Mouse (Mus musculus): ENCODE measurements at regions not wholly inside any gene's neighbourhood (a gene's known extent, or its start where the extent isn't known, plus 50 kb on each side); places are given as distances from the start of the nearest gene placed in this dataset.

DNA sequence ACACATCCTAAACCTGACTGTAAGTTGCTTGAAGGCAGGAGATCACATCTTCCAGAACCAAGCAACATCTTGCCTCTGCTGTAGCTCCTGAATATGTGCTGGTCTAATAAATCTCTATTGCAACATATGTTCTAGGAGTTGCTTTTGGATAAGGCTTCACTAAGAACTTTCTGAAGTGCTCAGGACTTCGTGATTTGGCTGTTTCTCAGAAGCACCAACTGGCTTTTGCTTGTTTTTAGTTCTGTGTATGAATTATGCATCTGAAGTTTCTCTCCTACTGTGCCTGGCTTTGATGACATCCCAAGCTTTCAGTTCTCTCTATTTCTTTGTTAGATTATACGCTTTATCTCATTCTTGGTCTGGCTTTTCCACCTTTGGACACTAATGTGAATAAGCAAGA lies 122.2 kb upstream of the Dkk2 start:
- no peak overlapping the region for H3K4me3 ChIP-seq (ENCODE audit: low read depth, low read length)
- no peaks in the 10 kb centered on the region for H3K4me1 ChIP-seq (ENCODE audit: control insufficient read depth, low read depth, low read length)
- 46% methylated on average over 2 of the region's 2 CpGs for WGBS (ENCODE audit: insufficient replicate concordance)
- no peak overlapping the region for H3K9ac ChIP-seq (ENCODE audit: low read depth, low read length)
- no peaks in the 10 kb centered on the region for H3K27me3 ChIP-seq (ENCODE audit: control insufficient read depth, insufficient read depth, low read depth, low read length)
- H3K27ac ChIP-seq (ENCODE audit: low read length), result no peak overlapping the region
- H3K36me3 ChIP-seq (ENCODE audit: control insufficient read depth, insufficient read depth), result no peaks in the 10 kb centered on the region
- H3K9me3 ChIP-seq (replicated peaks; ENCODE audit: control insufficient read depth, low read length), result no peaks in the 10 kb centered on the region
- no peak overlapping the region for H3K4me2 ChIP-seq (ENCODE audit: low read depth, low read length)
- ATAC-seq (ENCODE audit: low read depth), result no peak

DNA sequence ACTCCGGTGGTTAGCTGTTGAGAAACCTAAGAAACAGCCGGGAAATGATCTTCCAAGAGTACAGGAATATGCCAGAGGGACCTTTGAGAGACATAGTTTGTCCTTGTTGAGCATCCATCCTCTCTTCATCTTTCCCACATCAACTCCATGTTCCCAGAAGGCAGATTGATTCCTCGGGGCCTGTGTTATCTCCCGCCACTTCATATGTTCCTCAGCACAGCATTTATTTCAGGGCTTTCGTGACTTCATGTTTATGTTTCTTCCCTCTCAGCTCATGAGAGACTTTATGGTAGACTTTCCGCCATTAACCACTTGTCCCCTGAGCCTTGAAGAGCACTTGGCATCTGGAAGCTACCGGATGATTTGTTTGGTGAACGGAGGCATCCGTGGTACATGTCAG lies 120.1 kb upstream of the Dkk2 start:
- WGBS (ENCODE audit: insufficient replicate concordance), result 73% methylated on average over 9 of the region's 9 CpGs
- no peak for ATAC-seq (ENCODE audit: low read depth)
- no peak overlapping the region for H3K4me2 ChIP-seq (ENCODE audit: low read depth, low read length)

DNA sequence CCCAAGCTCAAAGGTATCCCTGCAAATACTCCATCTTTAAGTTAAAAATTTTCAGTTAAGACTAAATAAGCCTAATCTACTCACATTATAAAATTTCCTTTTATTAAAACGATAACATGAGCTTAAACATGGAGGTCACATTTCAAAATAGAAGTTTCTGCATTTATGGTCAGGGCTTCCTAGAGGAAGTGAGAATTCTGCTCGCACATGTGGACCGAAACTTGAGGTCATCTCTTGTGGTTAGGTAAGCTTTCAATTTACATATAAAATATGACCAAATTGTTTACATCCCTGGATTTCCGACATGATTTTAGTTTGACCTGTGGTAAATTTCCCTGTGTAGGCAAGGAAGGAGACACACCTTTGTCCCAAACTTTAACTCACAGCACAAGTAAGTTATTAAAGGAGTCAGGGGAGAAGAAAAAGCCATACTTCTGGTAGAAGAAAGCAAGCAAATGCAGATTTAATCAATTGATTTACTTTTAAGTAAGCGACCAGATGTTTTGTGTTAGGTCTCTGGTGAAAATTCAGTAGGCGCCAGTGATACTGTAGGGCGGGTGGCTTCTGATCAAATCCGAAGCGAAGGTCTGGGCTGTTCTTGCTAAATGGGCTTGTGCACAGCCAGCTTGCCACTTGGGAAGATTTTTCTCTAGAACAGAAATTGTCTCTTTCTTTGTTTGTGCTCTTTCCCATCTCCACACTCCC lies 119.5 kb upstream of the Dkk2 start:
- Histone ChIP-seq H3K4me1 (ENCODE audit: control insufficient read depth, low read depth, low read length) (no peaks in the 10 kb centered on the region), H3K9ac (ENCODE audit: low read depth, low read length) (no peak overlapping the region), H3K9me3 (replicated peaks; ENCODE audit: control insufficient read depth, low read length) (no peaks in the 10 kb centered on the region), H3K36me3 (ENCODE audit: control insufficient read depth, insufficient read depth) (no peaks in the 10 kb centered on the region), H3K27me3 (ENCODE audit: control insufficient read depth, insufficient read depth, low read depth, low read length) (no peaks in the 10 kb centered on the region), H3K27ac (ENCODE audit: low read length) (no peak overlapping the region), H3K4me2 (ENCODE audit: low read depth, low read length) (no peak overlapping the region), H3K4me3 (ENCODE audit: low read depth, low read length) (no peak overlapping the region)
- WGBS (ENCODE audit: insufficient replicate concordance), result 70% methylated on average over 9 of the region's 9 CpGs
- no peak for ATAC-seq (ENCODE audit: low read depth)

More for the DNA sequence above, 120.1 kb upstream of the Dkk2 start:
- H3K9ac ChIP-seq (ENCODE audit: low read depth, low read length), result no peak overlapping the region
- no peaks in the 10 kb centered on the region for H3K9me3 ChIP-seq (replicated peaks; ENCODE audit: control insufficient read depth, low read length)
- H3K27me3 ChIP-seq (ENCODE audit: control insufficient read depth, insufficient read depth, low read depth, low read length), result no peaks in the 10 kb centered on the region
- H3K36me3 ChIP-seq (ENCODE audit: control insufficient read depth, insufficient read depth), result no peaks in the 10 kb centered on the region
- H3K4me1 ChIP-seq (ENCODE audit: control insufficient read depth, low read depth, low read length), result no peaks in the 10 kb centered on the region
- H3K4me3 ChIP-seq (ENCODE audit: low read depth, low read length), result no peak overlapping the region
- no peak overlapping the region for H3K27ac ChIP-seq (ENCODE audit: low read length)

DNA sequence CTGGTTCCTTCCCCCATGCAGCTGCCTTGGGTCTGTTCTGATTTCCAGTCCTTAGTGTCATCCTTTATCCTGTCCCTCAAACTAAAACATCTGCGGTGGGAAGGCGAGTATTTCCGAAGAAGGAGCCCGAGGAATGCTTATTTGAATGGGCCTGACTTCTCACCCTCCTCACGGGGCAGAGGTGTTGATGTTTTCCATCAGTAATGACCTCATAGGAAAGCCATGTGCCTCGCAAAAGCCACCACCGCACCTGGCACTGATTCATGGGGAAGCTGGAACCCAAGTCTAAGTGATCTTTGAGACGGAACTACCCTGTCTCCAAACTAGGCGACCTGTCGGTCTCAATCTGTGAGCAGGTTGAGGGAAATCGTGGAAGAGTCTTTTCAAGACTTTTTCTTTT lies 117.8 kb upstream of the Dkk2 start:
- 66% methylated on average over 11 of the region's 11 CpGs for WGBS (ENCODE audit: insufficient replicate concordance)
- Histone ChIP-seq H3K9ac (ENCODE audit: low read depth, low read length) (no peak overlapping the region), H3K9me3 (replicated peaks; ENCODE audit: control insufficient read depth, low read length) (no peaks in the 10 kb centered on the region), H3K27ac (ENCODE audit: low read length) (no peak overlapping the region), H3K4me3 (ENCODE audit: low read depth, low read length) (no peak overlapping the region), H3K4me1 (ENCODE audit: control insufficient read depth, low read depth, low read length) (no peaks in the 10 kb centered on the region), H3K36me3 (ENCODE audit: control insufficient read depth, insufficient read depth) (no peaks in the 10 kb centered on the region), H3K4me2 (ENCODE audit: low read depth, low read length) (no peak overlapping the region), H3K27me3 (ENCODE audit: control insufficient read depth, insufficient read depth, low read depth, low read length) (no peaks in the 10 kb centered on the region)
- ATAC-seq (ENCODE audit: low read depth), result no peak

DNA sequence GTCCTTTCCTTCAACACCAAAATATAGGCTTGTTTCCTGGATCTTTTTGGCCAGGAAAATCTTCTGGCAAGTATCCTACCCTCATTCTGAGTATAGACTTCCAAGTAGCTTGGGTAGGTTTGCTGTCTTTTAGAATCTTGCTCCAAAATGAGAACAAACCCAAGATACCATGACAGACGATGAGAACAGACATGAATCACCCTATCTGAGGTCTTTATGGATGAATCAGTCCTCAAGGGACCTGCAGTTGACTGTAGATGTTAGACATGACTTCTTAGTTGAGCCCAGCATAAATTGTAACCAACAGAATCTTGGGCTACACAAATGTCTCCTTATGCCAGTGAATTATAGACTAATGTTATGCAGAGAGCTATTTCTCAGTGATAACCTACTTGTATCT lies 114.3 kb upstream of the Dkk2 start:
- ATAC-seq (ENCODE audit: low read depth), result no peak

DNA sequence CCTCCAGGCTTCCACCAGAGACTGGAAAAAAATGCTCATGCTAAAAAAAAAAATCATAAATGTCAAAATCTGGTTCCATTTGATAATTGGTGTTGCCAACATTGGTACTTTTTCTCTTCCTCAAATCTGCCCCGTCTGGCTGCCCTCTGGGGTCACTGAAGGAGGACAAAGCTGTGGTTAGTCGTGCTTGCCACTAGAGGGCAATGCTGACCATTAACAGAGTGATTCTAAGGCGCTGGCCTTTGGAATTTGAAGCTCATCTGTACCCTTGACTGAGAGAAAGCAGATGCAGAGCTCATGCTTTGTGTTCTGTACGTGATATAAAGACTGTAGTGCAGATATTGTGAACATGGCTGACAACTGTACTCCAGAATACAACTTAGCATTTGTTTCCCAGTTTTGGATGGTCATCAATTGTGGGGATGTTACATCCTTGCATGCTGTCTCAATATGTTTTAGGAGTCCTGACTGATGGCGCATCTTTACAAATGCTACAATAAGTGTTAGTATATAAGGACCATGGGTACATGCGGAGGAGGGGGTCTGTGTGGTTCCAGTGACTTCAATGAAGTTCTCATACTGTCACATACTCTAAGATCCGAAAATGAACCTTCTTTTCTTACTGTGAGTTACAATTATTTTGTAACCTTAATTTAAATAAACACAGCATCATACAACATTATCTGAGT lies 109.0 kb upstream of the Dkk2 start:
- Histone ChIP-seq H3K27ac (ENCODE audit: low read length) (no peak overlapping the region), H3K4me1 (ENCODE audit: control insufficient read depth, low read depth, low read length) (no peaks in the 10 kb centered on the region), H3K27me3 (ENCODE audit: control insufficient read depth, insufficient read depth, low read depth, low read length) (no peaks in the 10 kb centered on the region), H3K9ac (ENCODE audit: low read depth, low read length) (no peak overlapping the region), H3K9me3 (replicated peaks; ENCODE audit: control insufficient read depth, low read length) (no peaks in the 10 kb centered on the region), H3K36me3 (ENCODE audit: control insufficient read depth, insufficient read depth) (no peaks in the 10 kb centered on the region), H3K4me3 (ENCODE audit: low read depth, low read length) (no peak overlapping the region), H3K4me2 (ENCODE audit: low read depth, low read length) (no peak overlapping the region)
- 29% methylated on average over 7 of the region's 7 CpGs for WGBS (ENCODE audit: insufficient replicate concordance)
- ATAC-seq (ENCODE audit: low read depth), result 0 out of 2 replicates have a peak, but pooled peaks have one; percentile 5

More for the DNA sequence above, 114.3 kb upstream of the Dkk2 start:
- WGBS (ENCODE audit: insufficient replicate concordance), result 25% methylated on average over 1 of the region's 1 CpGs
- no peak overlapping the region for H3K4me2 ChIP-seq (ENCODE audit: low read depth, low read length)
- H3K27ac ChIP-seq (ENCODE audit: low read length), result no peak overlapping the region
- H3K9ac ChIP-seq (ENCODE audit: low read depth, low read length), result no peak overlapping the region
- no peaks in the 10 kb centered on the region for H3K9me3 ChIP-seq (replicated peaks; ENCODE audit: control insufficient read depth, low read length)
- H3K4me3 ChIP-seq (ENCODE audit: low read depth, low read length), result no peak overlapping the region
- H3K36me3 ChIP-seq (ENCODE audit: control insufficient read depth, insufficient read depth), result no peaks in the 10 kb centered on the region
- H3K4me1 ChIP-seq (ENCODE audit: control insufficient read depth, low read depth, low read length), result no peaks in the 10 kb centered on the region
- no peaks in the 10 kb centered on the region for H3K27me3 ChIP-seq (ENCODE audit: control insufficient read depth, insufficient read depth, low read depth, low read length)

DNA sequence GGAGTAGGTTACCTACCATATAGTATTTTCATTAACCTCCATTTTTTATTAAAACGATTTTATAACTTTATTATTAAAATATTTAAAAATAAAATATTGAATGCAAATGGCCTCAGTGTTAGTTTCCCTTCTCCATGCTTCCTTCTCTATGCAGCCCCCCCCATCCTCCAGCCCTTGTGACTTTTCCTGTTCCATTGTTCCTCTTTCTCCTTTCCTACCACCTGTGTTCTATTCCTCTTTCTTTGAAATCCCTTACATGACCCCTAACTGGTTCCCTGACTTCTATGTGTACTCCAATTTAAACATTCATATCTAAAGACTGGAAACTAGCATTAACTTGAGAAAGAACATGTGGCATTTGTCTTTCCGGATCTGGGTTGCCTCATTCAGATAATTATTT lies 101.8 kb upstream of the Dkk2 start:
- ATAC-seq (ENCODE audit: low read depth), result no peak

DNA sequence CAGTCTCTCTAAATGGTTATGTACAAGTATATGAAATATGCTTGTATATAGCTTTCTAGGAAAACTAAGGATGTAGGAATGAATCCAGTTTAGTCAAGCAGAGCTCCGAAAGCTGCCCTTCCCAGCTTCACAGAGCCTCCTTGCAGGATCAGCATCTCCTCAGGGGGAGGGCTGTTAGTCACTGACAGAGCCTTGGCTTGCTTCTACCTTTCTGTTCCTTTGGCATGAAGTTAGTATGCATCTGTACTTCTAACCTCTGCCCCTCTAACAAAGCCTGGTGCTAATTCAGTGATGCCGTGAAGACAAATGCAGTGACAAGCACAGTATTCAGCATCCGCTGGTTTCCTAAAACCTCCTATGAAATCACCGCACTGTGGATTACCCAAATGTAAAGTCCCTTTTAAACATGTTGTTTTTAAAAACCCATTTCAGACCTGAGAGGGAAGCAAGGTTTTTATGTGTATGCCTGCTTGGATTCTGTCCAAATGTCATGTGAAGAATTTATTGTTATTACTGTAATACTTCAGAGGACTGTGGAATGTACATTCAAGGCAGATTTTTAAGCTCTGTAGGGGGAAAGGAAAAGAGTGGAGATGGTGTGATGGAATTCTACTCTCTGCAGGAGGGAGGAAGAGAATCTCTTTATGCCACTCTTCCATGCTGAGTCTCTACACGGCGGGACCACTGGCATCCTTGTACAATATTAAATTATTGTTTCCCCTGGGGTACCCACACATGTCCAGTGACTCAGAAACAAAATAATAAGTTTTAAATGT lies 86.1 kb upstream of the Dkk2 start:
- Histone ChIP-seq H3K27me3 (ENCODE audit: control insufficient read depth, insufficient read depth, low read depth, low read length) (no peaks in the 10 kb centered on the region), H3K36me3 (ENCODE audit: control insufficient read depth, insufficient read depth) (no peaks in the 10 kb centered on the region), H3K4me3 (ENCODE audit: low read depth, low read length) (no peak overlapping the region), H3K4me2 (ENCODE audit: low read depth, low read length) (no peak overlapping the region), H3K9me3 (replicated peaks; ENCODE audit: control insufficient read depth, low read length) (no peaks in the 10 kb centered on the region), H3K9ac (ENCODE audit: low read depth, low read length) (no peak overlapping the region), H3K4me1 (ENCODE audit: control insufficient read depth, low read depth, low read length) (no peaks in the 10 kb centered on the region), H3K27ac (ENCODE audit: low read length) (no peak overlapping the region)
- ATAC-seq (ENCODE audit: low read depth), result no peak
- 70% methylated on average over 6 of the region's 6 CpGs for WGBS (ENCODE audit: insufficient replicate concordance)

More for the DNA sequence above, 101.8 kb upstream of the Dkk2 start:
- Histone ChIP-seq H3K27me3 (ENCODE audit: control insufficient read depth, insufficient read depth, low read depth, low read length) (no peaks in the 10 kb centered on the region), H3K4me3 (ENCODE audit: low read depth, low read length) (no peak overlapping the region), H3K9me3 (replicated peaks; ENCODE audit: control insufficient read depth, low read length) (no peaks in the 10 kb centered on the region), H3K9ac (ENCODE audit: low read depth, low read length) (no peak overlapping the region), H3K4me1 (ENCODE audit: control insufficient read depth, low read depth, low read length) (no peaks in the 10 kb centered on the region), H3K36me3 (ENCODE audit: control insufficient read depth, insufficient read depth) (no peaks in the 10 kb centered on the region), H3K4me2 (ENCODE audit: low read depth, low read length) (no peak overlapping the region), H3K27ac (ENCODE audit: low read length) (no peak overlapping the region)
- WGBS (ENCODE audit: insufficient replicate concordance), result 64% methylated on average over 2 of the region's 2 CpGs

DNA sequence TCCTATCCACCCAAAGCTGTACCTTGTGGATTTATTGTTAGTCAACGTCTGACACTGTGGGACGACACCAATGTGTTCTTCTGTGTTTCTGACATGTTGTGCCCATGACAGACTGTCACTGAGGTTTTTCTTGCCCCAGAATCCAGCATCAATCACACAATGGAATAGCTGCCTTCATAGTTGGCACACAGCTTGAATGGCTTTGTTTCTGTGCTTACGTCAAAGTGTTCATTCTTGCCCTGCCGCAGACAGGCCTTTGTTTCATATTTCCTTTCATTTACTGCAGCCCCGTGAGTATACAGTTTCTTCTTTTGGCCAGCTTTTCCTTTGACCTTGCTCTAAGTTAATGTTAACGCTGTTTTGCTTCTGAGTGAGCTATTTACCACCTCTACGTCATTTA lies 78.9 kb upstream of the Dkk2 start:
- H3K27ac ChIP-seq (ENCODE audit: low read length), result no peak overlapping the region

More for the DNA sequence above, 78.9 kb upstream of the Dkk2 start:
- H3K27me3 ChIP-seq (ENCODE audit: control insufficient read depth, insufficient read depth, low read depth, low read length), result no peaks in the 10 kb centered on the region
- no peak overlapping the region for H3K4me2 ChIP-seq (ENCODE audit: low read depth, low read length)
- H3K9me3 ChIP-seq (replicated peaks; ENCODE audit: control insufficient read depth, low read length), result no peaks in the 10 kb centered on the region
- 56% methylated on average over 7 of the region's 7 CpGs for WGBS (ENCODE audit: insufficient replicate concordance)
- no peaks in the 10 kb centered on the region for H3K4me1 ChIP-seq (ENCODE audit: control insufficient read depth, low read depth, low read length)
- no peak overlapping the region for H3K4me3 ChIP-seq (ENCODE audit: low read depth, low read length)
- no peak for ATAC-seq (ENCODE audit: low read depth)
- no peaks in the 10 kb centered on the region for H3K36me3 ChIP-seq (ENCODE audit: control insufficient read depth, insufficient read depth)
- no peak overlapping the region for H3K9ac ChIP-seq (ENCODE audit: low read depth, low read length)
